Mouse (Mus musculus): Measurements from ENCODE around the gene Mef2b. TPM values are rescaled to one million over a fixed set of nuclear protein-coding genes. Genes with fewer than 3 reads are reported as not detected.

Gene Mef2b
- 1.1 and 2.9 TPM in 2 replicates for polyA plus RNA-seq (2012; rRNA removed; ENCODE audit: low replicate concordance)

GRCm38 (mm10) chr8:70139026-70139857 is at the start of gene Mef2b, which contains the start of the genes Rfxank and Borcs8:
Gene Mef2b (plus strand): TSS chr8:70139711.
Gene Rfxank (minus strand): TSS chr8:70139154.
Gene Borcs8 (plus strand): TSS chr8:70139499.

GRCm38 (mm10) chr8:70120667-70121066 is 18.8 kb upstream of the Mef2b start, which contains the start of gene Ncan:
Gene Ncan (minus strand): TSS chr8:70120873.

GRCm38 (mm10) chr8:70131166-70131883 is 8.2 kb upstream of the Mef2b start, which contains the start of gene Nr2c2ap:
Gene Nr2c2ap (plus strand): TSS chr8:70131333.

GRCm38 (mm10) chr8:70172043-70172681 is 32.7 kb downstream of the Mef2b start, which contains the start of gene Tmem161a:
Gene Tmem161a (plus strand): TSS chr8:70172356.

GRCm38 (mm10) chr8:70212112-70213055 is 72.9 kb downstream of the Mef2b start, which contains the start of gene Slc25a42:
Gene Slc25a42 (minus strand): TSS chr8:70212305.

Other genes with a start within 250 kb of the Mef2b start
- 0.84 and 2.0 TPM in 2 replicates for gene Tssk6, start 237.5 kb upstream of the Mef2b start, polyA plus RNA-seq (2012; rRNA removed; ENCODE audit: low replicate concordance)
- 102 and 147 TPM in 2 replicates for gene Ndufa13, start 237.2 kb upstream of the Mef2b start, polyA plus RNA-seq (2012; rRNA removed; ENCODE audit: low replicate concordance)
- 1.9 and 2.1 TPM in 2 replicates for gene Yjefn3, start 237.0 kb upstream of the Mef2b start, polyA plus RNA-seq (2012; rRNA removed; ENCODE audit: low replicate concordance)
- gene Gatad2a, start 143.3 kb upstream of the Mef2b start, polyA plus RNA-seq (2012; rRNA removed; ENCODE audit: low replicate concordance): 63.2 and 68.6 TPM in 2 replicates
- 60.8 and 62.1 TPM in 2 replicates for gene Mau2, start 97.0 kb upstream of the Mef2b start, polyA plus RNA-seq (2012; rRNA removed; ENCODE audit: low replicate concordance)
- 6.1 and 7.7 TPM in 2 replicates for gene Sugp1, start 96.9 kb upstream of the Mef2b start, polyA plus RNA-seq (2012; rRNA removed; ENCODE audit: low replicate concordance)
- 766 and 1,530 TPM in 2 replicates for gene Tm6sf2, start 66.8 kb upstream of the Mef2b start, polyA plus RNA-seq (2012; rRNA removed; ENCODE audit: low replicate concordance)
- gene Hapln4, start 56.3 kb upstream of the Mef2b start, polyA plus RNA-seq (2012; rRNA removed; ENCODE audit: low replicate concordance): 1.7 and 3.7 TPM in 2 replicates
- 0.07 and 0.09 TPM in 2 replicates for gene Ncan, start 18.8 kb upstream of the Mef2b start, polyA plus RNA-seq (2012; rRNA removed; ENCODE audit: low replicate concordance)
- gene Nr2c2ap, start 8.4 kb upstream of the Mef2b start, polyA plus RNA-seq (2012; rRNA removed; ENCODE audit: low replicate concordance): 8.5 and 9.3 TPM in 2 replicates
- 32.6 and 33.8 TPM in 2 replicates for gene Rfxank, start 557 bp upstream of the Mef2b start, polyA plus RNA-seq (2012; rRNA removed; ENCODE audit: low replicate concordance)
- 47.0 and 48.5 TPM in 2 replicates for gene Borcs8, start 212 bp upstream of the Mef2b start, polyA plus RNA-seq (2012; rRNA removed; ENCODE audit: low replicate concordance)
- gene Tmem161a, start 32.6 kb downstream of the Mef2b start, polyA plus RNA-seq (2012; rRNA removed; ENCODE audit: low replicate concordance): 107 and 159 TPM in 2 replicates
- 27.1 and 34.5 TPM in 2 replicates for gene Slc25a42, start 72.6 kb downstream of the Mef2b start, polyA plus RNA-seq (2012; rRNA removed; ENCODE audit: low replicate concordance)
- gene Sugp2, start 94.5 kb downstream of the Mef2b start, polyA plus RNA-seq (2012; rRNA removed; ENCODE audit: low replicate concordance): 15.5 and 19.1 TPM in 2 replicates
- gene Armc6, start 94.8 kb downstream of the Mef2b start, polyA plus RNA-seq (2012; rRNA removed; ENCODE audit: low replicate concordance): 15.2 and 16.2 TPM in 2 replicates
- gene Homer3, start 143.1 kb downstream of the Mef2b start, polyA plus RNA-seq (2012; rRNA removed; ENCODE audit: low replicate concordance): 6.9 and 10.9 TPM in 2 replicates
- 54.8 and 59.0 TPM in 2 replicates for gene Ddx49, start 162.8 kb downstream of the Mef2b start, polyA plus RNA-seq (2012; rRNA removed; ENCODE audit: low replicate concordance)
- 554 and 704 TPM in 2 replicates for gene Cope, start 162.8 kb downstream of the Mef2b start, polyA plus RNA-seq (2012; rRNA removed; ENCODE audit: low replicate concordance)
- gene Cers1, start 176.1 kb downstream of the Mef2b start, polyA plus RNA-seq (2012; rRNA removed; ENCODE audit: low replicate concordance): 0.33 and 1.1 TPM in 2 replicates
- 0.98 and 0.99 TPM in 2 replicates for gene Gdf1, start 190.1 kb downstream of the Mef2b start, polyA plus RNA-seq (2012; rRNA removed; ENCODE audit: low replicate concordance)
- gene Upf1, start 213.6 kb downstream of the Mef2b start, polyA plus RNA-seq (2012; rRNA removed; ENCODE audit: low replicate concordance): 32.7 and 38.5 TPM in 2 replicates
- gene Comp, start 233.8 kb downstream of the Mef2b start, polyA plus RNA-seq (2012; rRNA removed; ENCODE audit: low replicate concordance): 0.12 and 0.51 TPM in 2 replicates